ENCODE assay signal across 13 mouse cellular contexts in the genomic region with DNA sequence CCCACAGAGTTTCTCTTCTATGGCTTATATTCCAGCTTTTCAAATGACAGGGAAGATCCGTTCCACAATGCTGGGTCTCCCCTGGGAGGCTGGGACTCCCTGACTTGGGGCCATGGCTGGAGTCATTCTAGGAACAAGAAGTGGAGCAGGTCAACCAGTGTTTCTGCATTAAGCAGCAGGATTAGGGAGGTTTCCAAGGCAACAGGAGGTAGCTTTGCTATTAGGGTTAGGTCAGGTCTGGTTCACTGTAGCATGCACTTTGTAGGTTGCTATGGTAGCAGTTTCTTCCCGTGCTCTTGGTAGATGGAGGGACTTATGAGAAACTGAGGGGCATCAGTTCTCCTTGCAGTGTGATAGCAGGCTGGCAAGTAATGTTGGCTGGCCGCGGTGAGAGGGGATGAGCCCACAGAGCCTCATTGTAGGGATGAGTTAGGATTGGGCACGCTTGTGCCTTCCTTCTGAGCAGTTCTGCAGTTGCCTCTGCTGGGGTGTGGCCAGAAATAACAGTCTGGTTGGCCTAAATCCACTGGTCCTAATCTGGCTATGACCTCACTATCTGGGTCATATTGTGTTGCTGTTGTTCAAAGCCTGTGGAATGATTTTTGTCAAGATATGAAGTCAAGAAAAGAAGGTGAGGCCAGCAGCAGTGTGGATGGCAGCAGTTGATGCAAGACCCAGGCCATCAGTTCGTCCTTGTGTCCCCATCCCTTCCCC. TPM values are rescaled to one million over a fixed set of nuclear protein-coding genes. Genes with fewer than 3 reads are reported as not detected.
DNase-seq lines count a peak whose midpoint lies in the region; ATAC-seq and TF ChIP-seq lines count a peak whose summit lies in the region.
"Had no signal": no experiment of that assay in that cellular context is flagged by ENCODE, and none has a peak within 500 bp of the region (broad histone marks: within the 10 kb centered on the region; RNA-seq: fewer than 3 reads in every experiment).

No protein-coding gene starts in this region.

- TF ChIP-seq CTCF in liver, adult 2 months (IDR thresholded peaks at IDR 0.05; ENCODE audit: low read depth, low read length): no peak
- no peak for TF ChIP-seq CTCF in cerebellum, adult 2 months (IDR thresholded peaks at IDR 0.05; ENCODE audit: borderline replicate concordance, insufficient read depth, low read depth, low read length)

- TF ChIP-seq POLR2A in liver, adult 2 months (IDR thresholded peaks at IDR 0.05; ENCODE audit: extremely low read depth, insufficient read depth, low read length): no peak
- TF ChIP-seq POLR2A in cerebellum, adult 2 months (IDR thresholded peaks at IDR 0.05; ENCODE audit: borderline replicate concordance, insufficient read depth, low read length): no peak

- WGBS in liver, adult 2 months: 71% methylated on average over 6 of the region's 6 CpGs
- WGBS in cerebellum, adult 2 months: 12% methylated on average over 6 of the region's 6 CpGs

- H3K27ac ChIP-seq in liver, adult 2 months (replicated peaks; ENCODE audit: insufficient read depth, low read depth, low read length): no peak overlapping the region
- peak overlapping the region; percentile 84 for H3K27ac ChIP-seq in cerebellum, adult 2 months (ENCODE audit: insufficient read depth, low read length)

- ATAC-seq in cerebellum, adult (ENCODE audit: insufficient number of reproducible peaks, low FRiP score, low TSS enrichment): peak; percentile 38; the same call in 1 of the 2 replicates

- H3K36me3 ChIP-seq in liver, adult 2 months (ENCODE audit: control insufficient read depth, insufficient read depth, low read length): no peaks in the 10 kb centered on the region

- H3K4me3 ChIP-seq in liver, adult 2 months (ENCODE audit: insufficient read depth, low read depth, low read length): no peak overlapping the region
- no peak overlapping the region for H3K4me3 ChIP-seq in cerebellum, adult 2 months (replicated peaks; ENCODE audit: insufficient read depth, low read depth, low read length)

- no peak for DNase-seq in cerebellum, postnatal 14 days
- DNase-seq in liver, adult 2 months (ENCODE audit: extremely low read depth, low read depth, low spot score): peak; percentile 49
- no peak for DNase-seq in liver
- peak; percentile 67 to 77 for DNase-seq in cerebellum, adult 2 months
- DNase-seq in retina, adult 2 months (ENCODE audit: low read depth, low spot score): peak; percentile 86
- no peak for DNase-seq in layer of hippocampus, adult 9-11 months
- DNase-seq in spleen, postnatal 10 days (ENCODE audit: low spot score in 2 of 2): no peak
- DNase-seq: kidney, adult 9 months; lung, postnatal 14 days had no signal

- peaks cover 19% of the 10 kb centered on the region for H3K4me1 ChIP-seq in liver, adult 2 months (ENCODE audit: control insufficient read depth, insufficient read depth, low read length)
- H3K4me1 ChIP-seq in cerebellum, adult 2 months (ENCODE audit: control insufficient read depth, insufficient read depth, low read length): peaks cover 57% of the 10 kb centered on the region

- H3K9ac ChIP-seq in liver, adult 2 months (ENCODE audit: low read depth, low read length): no peak overlapping the region

- H3K79me2 ChIP-seq in liver, adult 2 months (ENCODE audit: control insufficient read depth, insufficient read depth, low read length): peaks cover 45% of the 10 kb centered on the region

- no peaks in the 10 kb centered on the region for H3K27me3 ChIP-seq in liver, adult 2 months (ENCODE audit: control insufficient read depth, insufficient read depth, low read length)
- no peaks in the 10 kb centered on the region for H3K27me3 ChIP-seq in cerebellum, adult 2 months (ENCODE audit: control insufficient read depth, insufficient read depth, low read length)

RNA-seq across cellular contexts. Expression of a gene that starts 12.6 kb away (rescaled TPM):
- total RNA-seq in liver, adult 2 months (2014; rRNA removed): 2.9 and 3.0 TPM in 2 replicates
- polyA plus RNA-seq in liver, adult 2 months (2012; rRNA removed): 13.1 and 18.1 TPM in 2 replicates
- 30.6 and 31.4 TPM in 2 replicates for polyA plus RNA-seq in cerebellum, adult 2 months (2012; rRNA removed)

RNA-seq across cellular contexts. Expression of a gene that starts 23.3 kb away (rescaled TPM):
- not detected in 2 replicates for total RNA-seq in liver, adult 2 months (2014; rRNA removed)
- polyA plus RNA-seq in liver, adult 2 months (2012; rRNA removed): 0.14 TPM in 1 of 2 replicates, not detected in the other
- polyA plus RNA-seq in cerebellum, adult 2 months (2012; rRNA removed): not detected in 2 replicates
- total RNA-seq: left cerebral cortex, adult 8-10 months; neutrophil, adult 5-6 weeks had no signal
- polyA plus RNA-seq: heart, embryonic 14.5 days had no signal

RNA-seq across cellular contexts. Expression of a gene that starts 37.6 kb away (rescaled TPM):
- total RNA-seq in liver, adult 2 months (2014; rRNA removed): 0.13 and 0.28 TPM in 2 replicates
- polyA plus RNA-seq in liver, adult 2 months (2012; rRNA removed): 0.17 and 0.49 TPM in 2 replicates
- polyA plus RNA-seq in cerebellum, adult 2 months (2012; rRNA removed): 0.43 and 0.54 TPM in 2 replicates

Comparison
In these comparisons a context has a peak if more than half of its experiments do, and no peak if none do; other contexts are left out.
1. DNase-seq: peak in liver, adult 2 months (single experiment), cerebellum, adult 2 months (2 of 2) and retina, adult 2 months (single experiment); none in cerebellum, postnatal 14 days (0 of 2), liver (single experiment), layer of hippocampus, adult 9-11 months (single experiment) and spleen, postnatal 10 days (0 of 2).